Mouse (Mus musculus) ES-Bruce4 (cell line): ENCODE measurements around the gene Ulk4. TPM values are rescaled to one million over a fixed set of nuclear protein-coding genes. Genes with fewer than 3 reads are reported as not detected.
"Not testable (repeated sequence)": the region's sequence is repeated elsewhere in the genome, so short reads cannot be mapped to it uniquely, and the experiment has no call there.

ENCODE experiments used
- H3K27ac ChIP-seq: 2 replicates; pipeline ENCODE4 v1.5.1; 2012; ENCODE audit warnings: low read length, inconsistent platforms; ENCODE audit not compliant: insufficient read depth
- H3K27me3 ChIP-seq: 2 replicates; pipeline ENCODE4 v1.6.1; 2012; ENCODE audit warnings: mild to moderate bottlenecking, low read length, inconsistent platforms; ENCODE audit not compliant: control insufficient read depth, poor library complexity, insufficient read depth, severe bottlenecking
- H3K36me3 ChIP-seq: 2 replicates; pipeline ENCODE4 v1.6.1; 2012; ENCODE audit warnings: inconsistent platforms, mild to moderate bottlenecking, low read length, moderate library complexity; ENCODE audit not compliant: control insufficient read depth, poor library complexity, insufficient read depth, severe bottlenecking
- H3K4me1 ChIP-seq: one replicate; pipeline ENCODE4 v1.8.1; 2011; ENCODE audit warnings: low read length; ENCODE audit not compliant: control insufficient read depth, insufficient read depth
- H3K4me3 ChIP-seq: 2 replicates; pipeline ENCODE4 v1.5.1; 2011; ENCODE audit warnings: low read depth, mild to moderate bottlenecking, low read length
- H3K9ac ChIP-seq: 2 replicates; pipeline ENCODE4 v1.6.1; 2012; ENCODE audit warnings: low read depth, mild to moderate bottlenecking, inconsistent platforms; ENCODE audit not compliant: poor library complexity, severe bottlenecking
- H3K9me3 ChIP-seq: replicated peaks from 2 replicates; pipeline ENCODE4 v1.6.1; 2012; ENCODE audit warnings: mild to moderate bottlenecking, low read length, inconsistent platforms; ENCODE audit not compliant: control insufficient read depth, poor library complexity, insufficient read depth, severe bottlenecking
- CTCF ChIP-seq: IDR thresholded peaks from one replicate; pipeline ENCODE4 v1.8.1; 2011; ENCODE audit warnings: low read depth, low read length
- EP300 ChIP-seq: IDR thresholded peaks from 2 replicates; pipeline ENCODE4 v1.6.1; 2011; ENCODE audit warnings: low read depth, low read length; ENCODE audit not compliant: insufficient read depth
- POLR2A ChIP-seq: IDR thresholded peaks from one replicate; pipeline ENCODE4 v1.8.1; 2011; ENCODE audit warnings: low read length; ENCODE audit not compliant: insufficient read depth
- polyA plus RNA-seq: library from polyadenylated mRNA; stranded (reverse); fragments of >200 nt; gene quantifications from 2 replicates; pipeline ENCODE4 v1.2.4, GENCODE M21; 2011; ENCODE audit warnings: low read depth; ENCODE audit not compliant: missing spikeins, insufficient read depth, insufficient read length

Gene Ulk4
- polyA plus RNA-seq, 1 experiment: 3.3 TPM

DNA sequence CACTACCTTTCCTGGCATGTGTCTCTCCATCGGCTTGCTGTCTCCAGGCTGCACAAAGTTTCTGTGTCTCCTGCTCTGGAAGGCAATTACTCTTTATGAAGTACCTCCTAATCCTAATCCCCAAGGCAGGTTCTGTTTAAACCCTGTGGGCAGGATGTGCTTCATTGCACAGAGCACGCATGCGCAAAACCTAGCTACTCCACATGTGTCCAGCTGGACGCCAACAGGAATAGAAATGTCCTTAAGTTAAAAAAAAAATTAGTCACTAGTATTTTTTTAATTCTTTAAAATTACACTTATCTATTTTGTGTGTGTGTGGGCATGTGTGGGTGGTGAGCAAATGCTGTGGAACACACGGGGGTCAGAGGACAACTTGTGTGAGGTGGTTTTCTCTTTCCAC, 358.8 kb downstream of the Ulk4 start:
- peak overlapping the region; percentile 40 for H3K9ac ChIP-seq
- H3K4me3 ChIP-seq: no peak overlapping the region
- peak overlapping the region; percentile 42; the same call in 1 of the 2 replicates for H3K27ac ChIP-seq
- H3K27me3 ChIP-seq: no peaks in the 10 kb centered on the region
- peaks cover 5% of the 10 kb centered on the region for H3K4me1 ChIP-seq
- TF ChIP-seq EP300 (no peak), CTCF (no peak), POLR2A (no peak)
- H3K9me3 ChIP-seq: no peaks in the 10 kb centered on the region
- H3K36me3 ChIP-seq: no peaks in the 10 kb centered on the region

DNA sequence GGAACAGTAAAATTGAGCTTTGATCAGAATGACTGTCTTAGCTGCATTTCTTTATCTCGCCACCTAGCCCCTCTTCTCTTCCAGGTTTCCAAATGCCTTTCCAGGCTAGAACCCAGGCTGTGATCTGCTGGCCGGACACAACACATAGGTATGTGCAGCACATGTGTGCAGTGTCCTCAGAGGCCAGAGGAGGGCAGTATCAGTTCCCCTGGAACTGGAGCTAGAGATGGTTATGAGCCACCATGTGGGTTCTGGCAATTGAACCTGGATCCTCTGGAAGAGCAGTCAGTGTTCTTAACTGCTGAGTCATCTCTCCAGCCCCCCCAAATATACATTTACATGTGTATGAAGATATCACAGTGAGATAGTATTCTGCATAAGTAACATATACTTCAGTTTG, 359.4 kb downstream of the Ulk4 start:
- H3K4me3 ChIP-seq, H3K9me3 ChIP-seq, H3K36me3 ChIP-seq, H3K27me3 ChIP-seq, H3K4me1 ChIP-seq, H3K27ac ChIP-seq, H3K9ac ChIP-seq: not testable (repeated sequence)
- TF ChIP-seq CTCF: peak; percentile 13

DNA sequence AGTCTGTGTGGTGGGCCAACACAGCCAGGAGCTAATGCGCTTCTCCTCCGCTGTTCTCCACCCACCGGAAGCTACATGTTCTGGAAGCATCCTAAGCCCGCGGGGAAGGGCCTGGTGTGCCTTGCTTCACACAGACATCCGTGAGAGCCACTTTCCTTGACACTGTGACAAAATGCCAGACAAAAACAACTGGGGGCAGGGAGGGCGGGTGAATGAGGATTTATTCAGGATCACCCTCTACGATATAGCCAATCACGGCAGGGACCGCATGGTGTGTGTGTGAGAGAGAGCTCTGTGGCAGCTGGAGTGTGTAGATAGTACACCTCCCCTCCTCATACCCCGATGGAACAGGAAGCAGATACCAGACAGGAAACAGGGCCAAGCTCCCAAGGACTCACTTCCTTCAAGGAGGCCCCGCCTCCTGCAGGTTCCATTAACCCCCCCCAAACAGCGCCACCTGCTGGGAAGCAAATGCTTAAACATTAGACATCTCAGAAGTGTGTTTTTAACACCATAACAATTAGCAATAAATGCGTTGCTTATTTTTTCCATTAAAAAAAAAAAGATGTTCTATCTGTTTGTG, 362.0 kb downstream of the Ulk4 start:
- peak overlapping the region; percentile 33; the same call in 1 of the 2 replicates for H3K4me3 ChIP-seq
- no peak overlapping the region for H3K9ac ChIP-seq
- H3K4me1 ChIP-seq: peaks cover 2% of the 10 kb centered on the region
- no peak overlapping the region for H3K27ac ChIP-seq
- H3K9me3 ChIP-seq: no peaks in the 10 kb centered on the region
- H3K36me3 ChIP-seq: no peaks in the 10 kb centered on the region
- no peaks in the 10 kb centered on the region for H3K27me3 ChIP-seq
- no peak for TF ChIP-seq EP300
- peak; percentile 48 for TF ChIP-seq CTCF

DNA sequence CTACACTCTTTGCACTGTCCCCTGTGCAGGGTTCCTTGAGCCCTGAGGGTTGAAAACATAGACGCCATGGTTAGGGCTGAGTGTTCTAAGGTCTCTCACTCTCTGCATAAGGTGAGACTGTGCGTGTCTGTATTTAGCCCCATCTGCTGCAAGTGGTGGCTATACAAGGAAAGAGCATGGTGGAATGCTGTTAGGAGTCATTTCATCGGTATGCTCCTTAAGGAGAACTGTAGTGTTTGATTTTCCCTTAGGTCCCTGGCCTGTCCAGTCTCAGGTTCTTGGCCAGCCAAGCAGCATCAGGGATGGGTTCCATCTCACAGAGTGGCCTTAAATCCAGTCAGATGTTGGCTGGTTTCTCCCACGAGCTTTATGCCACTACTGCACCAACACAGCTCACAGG, 362.6 kb downstream of the Ulk4 start:
- Histone ChIP-seq H3K9me3 (no peaks in the 10 kb centered on the region), H3K4me1 (peaks cover 2% of the 10 kb centered on the region), H3K9ac (no peak overlapping the region), H3K27ac (no peak overlapping the region), H3K4me3 (0 out of 2 replicates have a peak overlapping the region, but pooled peaks have one; percentile 33), H3K36me3 (no peaks in the 10 kb centered on the region), H3K27me3 (no peaks in the 10 kb centered on the region)
- TF ChIP-seq POLR2A (no peak), CTCF (no peak), EP300 (no peak)

DNA sequence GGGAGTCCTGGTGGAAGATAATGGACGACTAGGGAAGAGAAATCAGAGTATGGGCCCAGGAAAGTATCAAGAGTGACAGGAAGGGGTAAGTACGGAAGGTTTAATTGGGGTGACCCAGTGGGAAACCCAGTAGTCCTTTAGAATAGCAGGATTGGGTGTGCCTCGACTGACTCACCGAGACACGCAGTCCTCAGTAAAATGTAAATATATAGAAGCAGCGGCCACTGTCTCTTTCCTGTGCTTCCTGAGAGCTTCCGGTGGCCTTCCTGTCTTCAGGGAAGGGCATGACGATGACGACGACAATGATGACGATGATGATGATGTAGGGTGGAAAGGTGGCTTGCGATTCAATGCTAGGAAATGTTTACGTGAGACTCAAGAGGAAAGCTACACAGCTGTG, 363.8 kb downstream of the Ulk4 start:
- no peak for TF ChIP-seq EP300
- TF ChIP-seq CTCF: no peak
- TF ChIP-seq POLR2A: no peak
- Histone ChIP-seq H3K4me3 (no peak overlapping the region), H3K27ac (no peak overlapping the region), H3K27me3 (no peaks in the 10 kb centered on the region), H3K9me3 (no peaks in the 10 kb centered on the region), H3K9ac (no peak overlapping the region), H3K36me3 (no peaks in the 10 kb centered on the region), H3K4me1 (no peaks in the 10 kb centered on the region)

DNA sequence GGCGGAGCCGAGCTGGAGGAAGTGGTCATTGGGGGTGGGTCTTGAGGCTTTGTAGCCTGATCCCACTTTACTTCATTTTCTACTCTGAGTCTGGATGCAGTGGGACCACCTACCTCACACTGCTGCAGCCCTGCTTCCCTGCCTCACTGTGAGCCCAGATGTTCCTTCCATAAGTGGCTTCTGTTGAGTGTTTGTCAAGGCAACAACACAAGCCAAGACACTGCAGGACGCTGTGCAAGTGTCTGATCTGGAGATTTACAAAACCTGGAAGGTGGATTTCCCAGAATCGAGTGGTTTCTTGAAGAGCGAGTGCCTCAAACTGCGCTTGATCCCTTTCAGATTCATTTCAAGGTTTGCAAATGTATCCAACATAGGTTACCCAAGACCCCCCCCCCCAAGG, 368.5 kb downstream of the Ulk4 start:
- no peak overlapping the region for H3K27ac ChIP-seq
- no peaks in the 10 kb centered on the region for H3K4me1 ChIP-seq
- TF ChIP-seq CTCF (no peak), EP300 (no peak), POLR2A (no peak)
- no peak overlapping the region for H3K9ac ChIP-seq
- no peaks in the 10 kb centered on the region for H3K36me3 ChIP-seq
- no peak overlapping the region for H3K4me3 ChIP-seq
- H3K27me3 ChIP-seq: no peaks in the 10 kb centered on the region
- H3K9me3 ChIP-seq: no peaks in the 10 kb centered on the region

Other genes with a start within 250 kb of the Ulk4 start
- 40.3 and 44.1 TPM in 2 replicates for gene Trak1, start 20.3 kb upstream of the Ulk4 start, polyA plus RNA-seq
- 1.3 TPM in 1 of 2 replicates, not detected in the other for gene Cck, start 218.5 kb upstream of the Ulk4 start, polyA plus RNA-seq